Mouse (Mus musculus): ENCODE results near the gene Trappc10.

The Trappc10 gene

GRCm38 (mm10) chr10:78258142-78258675, 13.8 kb upstream of the Trappc10 start:
- DNase-seq (ENCODE audit: low spot score in 2 of 2): no peak

DNA sequence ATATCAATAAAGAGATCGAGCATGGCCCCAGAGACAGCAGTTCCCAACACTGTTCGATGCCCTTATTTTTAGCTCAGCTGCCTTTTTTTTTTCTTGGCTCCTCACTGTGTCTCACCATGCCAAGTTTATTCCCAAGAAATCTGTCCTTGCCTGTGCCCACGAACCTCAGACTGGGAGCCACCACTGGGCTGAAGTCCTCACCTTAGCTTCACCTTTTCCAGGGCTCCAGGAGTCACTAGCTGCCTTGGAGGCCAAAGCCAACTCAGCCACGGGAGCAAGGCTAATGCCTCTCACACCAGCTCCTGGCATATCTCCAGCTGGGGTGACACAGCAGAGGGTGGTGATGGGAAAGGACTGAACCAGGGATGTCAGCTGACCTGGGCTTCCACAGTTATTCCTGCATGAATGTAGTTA, 11.2 kb upstream of the Trappc10 start:
- peak in 1 of 2 experiments; percentile 27 for DNase-seq (ENCODE audit: low spot score in 2 of 2)

DNA sequence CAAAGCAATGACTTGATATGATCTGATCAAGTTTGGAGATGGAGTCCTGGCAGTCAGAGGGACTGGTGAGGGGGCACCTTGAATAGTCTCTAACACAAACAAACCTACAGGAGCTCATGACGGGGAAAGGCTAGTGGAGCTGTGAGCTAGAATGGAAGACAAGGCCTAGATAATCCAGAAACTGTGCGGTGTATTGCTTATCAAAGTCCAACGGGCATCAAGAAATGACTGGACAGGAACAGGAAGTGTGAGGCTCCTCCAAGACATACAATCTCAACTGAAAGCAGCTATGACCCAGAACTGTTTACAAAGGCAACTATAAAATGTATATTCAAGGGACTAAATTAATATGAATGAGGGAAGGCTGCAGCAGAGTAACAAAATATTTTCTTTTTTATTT, 2.8 kb upstream of the Trappc10 start:
- DNase-seq (ENCODE audit: low spot score in 2 of 2): no peak

DNA sequence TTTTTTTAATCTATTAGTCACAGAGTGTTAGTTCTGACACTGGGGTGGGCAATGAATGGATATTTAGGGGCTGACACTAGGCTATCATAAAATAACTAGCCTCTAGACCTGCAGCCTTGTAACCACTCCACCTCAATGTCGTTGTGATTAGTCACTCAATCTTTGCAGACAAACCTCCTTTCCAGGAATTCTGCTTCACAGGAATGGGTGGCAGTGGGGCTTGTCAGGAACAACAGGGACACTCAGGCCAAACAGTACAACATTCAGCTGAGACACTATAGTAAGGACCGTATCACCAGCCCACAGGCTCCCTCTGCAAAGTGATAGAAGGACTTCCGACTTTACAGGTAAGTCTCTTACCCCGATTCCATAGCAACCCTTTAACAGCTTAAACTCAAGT, 2.3 kb upstream of the Trappc10 start:
- DNase-seq (ENCODE audit: low spot score in 2 of 2): no peak

DNA sequence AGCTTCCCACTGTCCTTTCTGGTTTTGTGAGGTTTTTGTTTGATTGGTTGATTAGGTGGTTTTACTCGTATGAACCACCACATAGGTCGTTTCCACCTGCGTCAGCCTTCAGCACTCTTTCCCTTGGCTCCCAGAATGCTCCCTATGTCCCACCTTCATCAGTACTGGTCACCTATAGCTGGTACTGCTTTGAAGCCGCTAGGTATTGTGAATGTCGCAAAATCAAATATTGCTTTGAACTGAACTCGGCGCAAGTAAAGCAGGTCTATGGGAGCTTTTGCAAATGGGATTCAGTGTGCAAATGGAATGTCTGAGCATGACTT, 745 bp upstream of the Trappc10 start:
- DNase-seq (ENCODE audit: low spot score in 2 of 2): no peak

GRCm38 (mm10) chr10:78244058-78244437, 393 bp downstream of the Trappc10 start:
- DNase-seq (ENCODE audit: low spot score in 2 of 2): peak in 1 of 2 experiments; percentile 28

DNA sequence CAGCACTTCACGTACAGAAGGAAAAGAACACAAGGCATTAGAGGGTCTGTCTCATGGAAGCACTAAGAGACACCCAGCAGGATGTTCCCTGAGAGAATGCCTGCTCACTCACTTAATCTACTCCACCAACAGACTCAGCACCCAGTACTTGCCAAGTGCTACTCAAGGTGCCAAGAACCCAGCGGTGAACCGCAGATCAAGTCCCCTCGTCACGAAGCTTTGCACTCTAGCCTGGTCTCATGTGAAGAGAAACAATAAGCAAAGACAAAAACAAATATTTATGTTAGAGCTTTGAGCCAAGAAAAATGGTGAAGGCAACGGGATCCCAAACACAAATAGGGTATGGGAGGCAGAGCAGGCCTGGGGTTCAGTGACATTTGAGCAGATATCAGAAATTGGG, 5.5 kb downstream of the Trappc10 start:
- DNase-seq (ENCODE audit: low spot score in 2 of 2): no peak

DNA sequence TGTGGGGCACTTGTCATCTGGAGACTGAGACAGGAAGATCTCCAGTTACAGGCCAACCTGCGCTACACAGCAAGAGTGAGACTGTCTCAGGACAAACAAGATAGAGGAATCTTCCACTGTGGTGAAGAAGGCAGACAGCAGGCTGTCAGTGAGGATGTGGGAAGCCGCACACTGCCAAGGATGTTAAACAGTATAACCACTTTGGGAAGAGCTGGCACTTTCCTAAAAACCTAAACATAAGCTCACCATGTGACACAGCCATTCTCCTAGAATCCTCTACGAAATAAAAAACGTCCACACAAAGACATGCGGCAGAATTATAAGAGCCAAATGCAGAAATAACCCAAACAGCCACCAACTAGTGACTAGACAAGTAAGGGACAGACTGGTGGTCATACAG, 6.1 kb downstream of the Trappc10 start:
- no peak for DNase-seq (ENCODE audit: low spot score in 2 of 2)

- no peak for DNase-seq (ENCODE audit: low spot score in 2 of 2)
Observed at GRCm38 (mm10) chr10:78237809-78238208, 6.6 kb downstream of the Trappc10 start.

DNA sequence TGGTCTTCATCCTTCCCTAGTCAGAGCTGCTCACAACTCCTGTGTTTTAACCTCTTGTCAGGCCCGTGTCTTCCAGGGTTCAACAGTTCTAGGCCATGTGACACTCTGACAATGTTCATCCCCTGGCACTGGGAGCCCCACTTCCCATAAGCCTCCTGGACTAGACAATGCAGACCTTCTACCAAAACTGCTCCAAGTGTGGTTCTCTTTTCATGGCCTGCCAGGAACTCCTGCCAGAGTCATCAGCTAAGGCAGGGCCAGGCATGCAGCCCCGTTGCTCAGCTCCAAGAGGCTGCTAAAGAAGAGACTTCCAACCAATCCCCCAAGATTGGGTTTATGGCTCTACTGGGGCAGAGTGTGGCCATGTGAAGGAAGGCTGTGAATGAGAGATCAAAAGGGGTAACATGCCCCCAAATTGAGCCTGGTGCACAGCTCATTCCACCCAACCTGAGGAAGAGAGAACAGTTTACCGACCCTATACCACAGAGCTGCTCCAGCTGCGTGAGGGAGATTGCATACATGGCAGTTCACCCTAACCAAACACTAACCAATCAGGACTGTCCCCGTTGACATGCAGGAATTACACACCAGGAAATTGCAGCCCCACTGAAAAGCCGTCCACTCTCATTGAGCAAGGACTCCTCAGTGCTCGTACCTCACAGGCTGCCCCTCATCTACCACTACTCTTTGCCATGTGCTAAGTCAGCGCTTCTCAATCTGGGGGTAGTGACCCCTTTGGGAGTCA, 7.4 kb downstream of the Trappc10 start:
- DNase-seq (ENCODE audit: low spot score in 2 of 2): no peak

- DNase-seq (ENCODE audit: low spot score in 2 of 2): no peak
Observed at GRCm38 (mm10) chr10:78233756-78234155, 10.7 kb downstream of the Trappc10 start.

DNA sequence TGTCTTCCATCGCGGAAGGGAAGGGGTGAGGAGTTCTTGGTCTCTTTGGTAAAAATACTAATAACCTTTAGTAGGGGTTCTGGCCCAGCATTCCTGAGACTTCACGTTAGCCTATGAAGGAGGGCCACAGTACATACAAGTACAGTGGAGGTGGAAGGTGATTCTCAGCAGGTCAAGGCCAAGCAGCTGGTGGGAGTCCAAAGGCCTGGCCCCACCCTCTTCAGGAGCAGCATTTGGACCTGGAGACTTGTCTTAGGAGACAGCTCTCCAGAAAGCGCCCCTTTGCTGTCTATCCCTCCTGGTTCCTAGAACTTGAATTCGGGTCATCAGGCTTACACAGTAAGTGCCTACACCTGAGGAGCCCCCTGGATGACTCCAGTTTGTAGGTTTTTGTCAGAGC, 11.3 kb downstream of the Trappc10 start:
- no peak for DNase-seq (ENCODE audit: low spot score in 2 of 2)

DNA sequence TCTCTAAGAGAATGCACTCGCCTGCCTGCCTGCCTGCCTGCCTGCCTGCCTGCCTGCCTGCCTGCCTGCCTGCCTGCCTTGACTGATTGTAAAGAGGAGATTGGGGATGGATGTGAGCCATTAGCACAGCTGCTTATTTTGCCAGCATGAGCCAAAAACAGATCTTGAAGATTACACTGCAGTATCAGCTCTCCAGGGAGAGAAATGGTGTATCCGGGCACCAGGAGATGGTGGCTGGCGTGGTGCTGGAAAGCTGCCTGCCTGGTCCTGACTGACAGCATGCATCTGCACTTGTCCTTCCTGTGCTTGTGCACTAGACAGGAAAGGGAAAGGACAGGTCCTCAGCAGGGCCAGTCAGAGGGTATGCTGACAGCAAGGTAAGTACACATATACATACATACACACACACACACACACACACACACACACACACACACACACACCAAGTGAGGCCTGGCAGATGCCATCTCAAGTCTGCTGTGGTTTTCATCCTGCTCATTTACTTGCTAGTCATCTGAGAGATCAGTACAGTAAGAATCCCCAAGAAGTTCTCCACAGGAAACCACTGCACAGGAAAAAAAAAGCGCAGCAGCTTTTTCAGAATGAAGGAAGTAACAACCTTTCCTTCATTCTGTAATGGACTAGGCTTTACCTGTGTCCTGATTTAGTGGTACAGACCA, 12.0 kb downstream of the Trappc10 start:
- no peak for DNase-seq (ENCODE audit: low spot score in 2 of 2)

GRCm38 (mm10) chr10:78228560-78228928, 15.9 kb downstream of the Trappc10 start:
- DNase-seq (ENCODE audit: low spot score in 2 of 2): no peak

DNA sequence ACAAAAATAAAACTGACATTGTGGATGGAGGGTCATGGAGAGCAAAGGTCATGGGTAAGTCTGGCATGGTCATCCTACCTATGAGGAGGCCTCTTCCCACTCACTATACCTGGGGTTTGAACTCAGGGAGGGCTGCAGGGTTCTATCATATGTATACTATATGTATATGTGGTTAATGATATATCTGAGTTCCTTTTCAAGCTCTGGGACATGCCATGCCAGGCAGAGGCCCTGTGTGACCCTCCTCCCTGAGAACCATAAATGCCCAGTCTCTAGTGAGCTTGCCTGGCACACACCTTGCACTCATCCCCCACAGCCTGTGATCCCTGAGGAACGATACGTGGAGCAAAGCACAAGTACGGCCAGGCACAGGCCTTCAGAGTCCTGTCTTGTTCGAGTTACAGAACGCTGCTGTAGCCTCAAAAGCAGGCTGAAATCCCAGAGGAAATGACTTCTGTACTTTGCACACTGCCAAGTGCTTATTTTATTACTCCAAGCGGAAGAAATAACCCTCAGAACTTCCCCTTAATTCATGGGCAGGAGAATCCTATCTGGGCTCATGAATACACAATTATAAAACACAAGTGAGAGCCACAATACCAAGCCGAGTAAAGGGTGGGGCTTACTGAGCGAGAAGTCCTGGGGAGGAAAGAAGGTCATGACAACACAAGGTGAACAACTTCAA, 16.4 kb downstream of the Trappc10 start:
- DNase-seq (ENCODE audit: low spot score in 2 of 2): no peak

DNA sequence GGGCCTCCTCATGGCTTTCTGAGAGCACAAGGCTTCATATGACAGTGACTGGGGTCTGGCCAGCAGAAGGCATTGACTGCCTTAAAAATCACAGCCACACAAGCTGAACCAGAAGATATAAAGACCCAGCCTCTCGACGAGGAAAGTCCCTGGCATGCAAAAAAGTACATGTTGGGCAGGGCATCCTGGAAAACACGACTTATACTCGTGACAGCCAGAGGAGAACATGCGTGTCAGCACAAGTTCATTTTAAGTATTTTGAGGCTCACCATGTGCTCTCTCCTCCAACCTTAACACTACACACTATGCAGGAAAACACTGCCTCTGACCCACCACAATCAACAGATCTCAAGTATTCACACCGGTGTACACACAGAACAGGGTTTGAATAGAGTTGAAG, 20.3 kb downstream of the Trappc10 start:
- no peak for DNase-seq (ENCODE audit: low spot score in 2 of 2)

- DNase-seq (ENCODE audit: low spot score in 2 of 2): peak in 1 of 2 experiments; percentile 22
Observed at GRCm38 (mm10) chr10:78222908-78223307, 21.5 kb downstream of the Trappc10 start.

DNA sequence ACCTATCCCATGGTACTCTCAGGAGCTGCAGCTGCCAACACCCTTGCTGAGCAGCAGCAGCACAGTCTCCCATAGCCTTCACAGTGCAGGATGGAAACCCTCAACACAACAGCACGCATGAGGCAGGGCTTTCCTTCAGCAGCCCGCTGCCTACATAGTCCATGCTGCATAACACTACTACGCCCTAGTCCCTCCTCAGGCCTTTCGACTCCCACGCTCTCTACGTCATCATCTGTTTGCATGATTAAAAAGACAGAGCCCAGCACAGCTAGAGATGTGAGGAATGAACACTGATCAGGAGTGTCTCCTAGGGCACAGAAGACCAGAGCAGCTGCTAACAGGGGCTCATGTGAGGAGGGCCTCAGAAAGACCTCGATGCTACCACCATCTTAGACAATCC, 23.1 kb downstream of the Trappc10 start:
- DNase-seq (ENCODE audit: low spot score in 2 of 2): no peak

GRCm38 (mm10) chr10:78219528-78219927, 24.9 kb downstream of the Trappc10 start:
- no peak for DNase-seq (ENCODE audit: low spot score in 2 of 2)

DNA sequence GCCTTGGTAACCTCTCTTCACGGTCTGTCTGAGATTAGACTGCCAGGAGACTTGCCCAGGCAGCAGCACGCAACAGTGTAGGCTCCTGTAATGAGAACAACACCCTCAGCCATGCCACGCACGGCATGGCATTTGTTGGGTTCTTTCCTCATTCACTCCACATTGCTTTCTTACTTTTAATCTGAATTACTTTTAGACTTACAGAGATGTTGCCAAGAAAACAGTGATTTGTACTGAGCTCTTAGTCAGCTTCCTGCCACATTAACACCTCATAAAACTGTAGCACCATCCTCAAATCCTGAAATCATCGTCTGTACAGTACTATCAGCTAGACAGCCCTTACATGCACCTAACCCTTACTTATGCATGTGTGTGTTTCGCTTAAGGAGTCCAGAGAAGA, 25.9 kb downstream of the Trappc10 start:
- no peak for DNase-seq (ENCODE audit: low spot score in 2 of 2)

DNA sequence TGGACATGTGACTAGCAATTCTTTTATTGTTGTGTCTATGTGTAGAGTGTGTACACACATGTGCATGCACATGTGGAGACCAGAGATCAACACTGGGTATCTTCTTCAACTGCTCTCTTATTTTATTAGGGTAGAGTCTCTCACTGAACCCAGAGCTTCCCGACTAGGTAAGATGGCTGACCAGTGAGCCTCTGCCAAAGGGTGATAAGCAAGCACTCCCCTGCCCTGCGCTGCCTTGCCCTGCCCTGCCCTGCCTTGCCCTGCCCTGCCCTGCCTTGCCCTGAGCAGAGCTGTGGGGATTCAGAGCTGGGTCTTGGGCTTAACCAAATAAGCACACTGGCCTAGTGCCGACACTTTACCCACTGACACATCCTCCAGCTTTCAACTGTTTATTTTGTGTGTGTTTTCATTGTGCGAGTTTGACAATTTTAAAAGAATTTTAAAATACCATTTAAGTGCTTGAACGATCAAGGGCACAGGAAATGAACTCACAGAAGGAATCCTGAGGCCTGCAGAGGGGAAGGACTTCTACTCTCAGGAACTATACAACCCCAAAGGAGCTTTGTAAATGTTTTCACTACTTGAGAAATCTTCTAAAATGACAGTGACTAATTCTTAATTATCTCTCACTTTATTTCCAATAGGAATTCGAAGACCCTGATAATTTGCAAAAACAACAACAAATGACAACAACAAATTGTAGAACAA, 27.9 kb downstream of the Trappc10 start:
- no peak for DNase-seq (ENCODE audit: low spot score in 2 of 2)

DNA sequence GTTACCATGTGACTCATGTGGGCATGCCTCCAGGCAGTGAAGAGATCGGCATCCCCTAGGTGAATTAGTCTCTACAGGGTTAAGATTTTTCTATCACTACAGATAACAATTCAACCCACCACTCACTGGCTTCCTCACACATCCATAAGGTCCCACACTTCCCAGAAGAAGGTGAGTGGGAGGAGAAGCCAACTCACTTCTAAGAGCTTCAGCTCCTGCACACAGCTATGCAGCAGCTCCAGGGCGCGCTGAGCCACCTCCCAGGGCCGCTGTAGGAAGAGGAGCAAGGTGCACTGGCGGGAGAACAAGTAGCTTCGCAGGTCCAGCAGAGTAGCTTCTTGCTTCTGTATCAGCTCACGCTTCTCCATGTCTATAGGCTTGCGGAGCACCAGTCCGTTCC, 30.1 kb downstream of the Trappc10 start:
- DNase-seq (ENCODE audit: low spot score in 2 of 2): no peak
